Mouse (Mus musculus) bone marrow macrophage, adult 2 months (primary cell): ENCODE measurements around the gene Sim2.

ENCODE experiments used
- CTCF ChIP-seq: IDR thresholded peaks from 2 replicates; pipeline ENCODE4 v1.5.1; 2012; ENCODE audit warnings: low read depth, mild to moderate bottlenecking, low read length, moderate library complexity
- POLR2A ChIP-seq: IDR thresholded peaks from 2 replicates; pipeline ENCODE4 v1.6.1; 2012; ENCODE audit warnings: mild to moderate bottlenecking, low read depth, low read length, borderline replicate concordance

GRCm38 (mm10) chr16:94168655-94169545 is 84.2 kb downstream of the Sim2 start:
- TF ChIP-seq POLR2A (no peak), CTCF (no peak)
